Mouse (Mus musculus) lung, postnatal 0 days (tissue): ENCODE results near the gene Rara.

Experiments used
- CTCF ChIP-seq: IDR thresholded peaks from 2 replicates; pipeline ENCODE4 v1.5.1; 2016; ENCODE audit warnings: antibody characterized with exemption, mild to moderate bottlenecking
- EP300 ChIP-seq: IDR thresholded peaks from 2 replicates; pipeline ENCODE4 v1.6.1; 2016; ENCODE audit warnings: antibody characterized with exemption, mild to moderate bottlenecking, control low read depth

DNA sequence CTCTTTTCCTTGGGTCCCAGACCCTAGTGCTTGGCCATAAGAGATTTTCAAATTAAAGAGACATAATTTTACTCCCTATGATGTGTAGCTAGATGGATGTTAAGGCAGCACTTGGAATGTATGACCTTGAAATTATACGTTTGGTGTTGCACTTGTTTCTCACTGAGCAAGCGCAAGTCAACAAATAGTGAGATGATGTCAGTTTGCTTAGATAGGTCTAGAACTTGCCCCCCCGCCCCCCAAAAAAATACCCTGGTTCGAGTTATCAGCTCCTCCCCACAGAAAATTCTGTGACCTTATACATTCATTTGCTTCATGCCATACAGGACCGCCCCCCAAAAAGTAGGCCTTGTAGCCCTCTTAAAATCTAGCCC, 20.6 kb upstream of the Rara start:
- TF ChIP-seq CTCF (no peak), EP300 (peak; percentile 1; the same call in 1 of the 2 replicates)
